Mouse (Mus musculus) E14TG2a.4 (cell line): ENCODE measurements around the gene Cdnf.

Experiments
- CTCF ChIP-seq: conservative IDR thresholded peaks from 2 replicates; pipeline ENCODE4 v1.5.1; 2014; ENCODE audit warnings: low read length
- POU5F1 ChIP-seq: IDR thresholded peaks from 2 replicates; pipeline ENCODE4 v1.6.1; 2014; ENCODE audit warnings: low read length, borderline replicate concordance

DNA sequence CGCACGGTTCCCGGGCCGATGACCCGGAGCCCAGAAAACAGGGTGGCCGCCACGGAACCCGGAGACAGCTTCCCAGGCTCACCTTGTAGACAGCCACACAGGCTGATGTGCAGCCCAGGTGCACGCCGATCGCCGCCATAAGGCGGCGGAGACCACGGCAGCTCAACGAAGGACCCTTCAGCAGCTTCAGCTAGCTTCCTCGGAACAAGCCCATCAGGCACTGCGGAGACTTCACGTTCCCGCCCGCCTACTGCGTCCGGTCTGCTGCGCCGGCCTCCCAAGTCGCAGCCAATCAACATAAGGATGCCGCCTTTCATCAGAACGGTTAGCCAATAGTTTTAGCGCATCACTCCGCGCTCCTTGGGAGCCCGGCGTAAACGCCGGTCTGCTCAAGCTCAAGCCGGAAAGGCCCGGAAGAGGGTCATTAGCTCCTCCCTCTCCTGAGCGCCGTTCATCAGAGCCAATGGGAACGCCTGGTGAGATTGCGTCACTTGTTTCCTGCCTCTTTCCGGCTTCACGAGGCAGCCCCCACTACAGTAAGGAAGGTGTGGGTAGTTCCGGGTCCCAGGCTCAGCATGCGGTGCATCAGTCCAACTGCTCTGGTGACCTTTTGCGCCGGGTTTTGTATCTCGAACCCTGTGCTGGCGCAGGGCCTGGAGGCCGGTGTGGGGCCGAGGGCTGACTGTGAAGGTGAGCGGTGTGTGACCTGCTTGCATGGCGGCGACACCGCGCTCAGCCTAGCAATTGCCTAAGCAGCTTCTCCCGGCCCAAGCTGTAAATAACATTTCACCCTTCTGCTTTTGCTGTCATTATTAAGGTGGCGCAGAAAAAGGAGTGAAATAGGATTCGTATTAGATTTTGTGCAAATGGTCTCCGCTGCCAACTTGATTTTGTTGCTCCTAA lies at the start of gene Cdnf, which contains the start of the genes Gm45902 and Hspa14:
- TF ChIP-seq CTCF (no peak), POU5F1 (no peak)
